Mouse (Mus musculus): ENCODE results near the gene Sat2. TPM values are rescaled to one million over a fixed set of nuclear protein-coding genes. Genes with fewer than 3 reads are reported as not detected.

Sat2 gene
- polyA plus RNA-seq (2015; fragmentation: Nextera tagmentation; extraction: Ambion mirVana) = 17.5 and 18.1 TPM in 2 replicates

DNA sequence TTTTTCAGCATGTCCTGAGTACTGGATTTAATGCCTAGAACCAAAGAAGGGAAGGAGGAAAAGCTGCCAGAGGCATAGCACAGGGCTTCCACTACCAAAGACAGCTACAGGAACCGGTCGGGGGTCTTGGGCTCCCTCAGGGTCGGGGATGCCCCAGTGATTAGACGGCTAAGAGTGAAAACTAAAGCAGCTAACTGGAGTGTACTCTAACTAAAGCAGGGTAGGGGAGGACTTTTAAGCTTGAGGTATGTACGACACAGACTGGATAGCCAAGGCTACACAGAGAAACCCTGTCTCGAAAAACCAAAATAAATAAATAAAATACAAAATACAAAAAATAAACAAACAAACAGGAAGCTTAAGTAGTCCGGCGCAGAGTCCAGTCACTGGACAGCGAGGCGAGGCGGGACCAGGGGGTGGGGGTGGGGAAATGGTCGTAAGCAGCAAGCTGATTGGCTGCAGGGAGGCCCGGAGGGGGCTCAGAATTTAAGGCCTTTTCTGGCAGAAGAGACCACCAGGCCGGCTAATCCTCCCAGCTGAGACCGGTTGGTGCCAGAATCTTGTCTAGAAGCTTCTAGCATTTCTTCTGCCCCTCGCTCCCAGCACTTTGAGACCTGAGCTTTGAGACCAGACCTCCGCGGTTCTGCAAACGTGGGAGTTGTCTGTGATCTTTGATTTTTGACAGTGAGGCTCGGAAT, at the start of gene Sat2:
Sat2 (plus strand) TSS at position 454 of the 698 bp plus-strand sequence.
- Histone ChIP-seq H3K36me3 (no peaks in the 10 kb centered on the region), H3K4me2 (peak within 1 kb of the TSS; percentile 81), H3K9ac (peak within 1 kb of the TSS; percentile 90), H3K27ac (replicated peaks) (peak within 1 kb of the TSS; percentile 70), H3K4me3 (peak within 1 kb of the TSS; percentile 73), H3K27me3 (replicated peaks) (peaks cover 4% of the 10 kb centered on the region; the same call in 1 of the 2 replicates), H3K9me3 (no peaks in the 10 kb centered on the region), H3K4me1 (peaks cover 22% of the 10 kb centered on the region)
- ATAC-seq (ENCODE audit: extremely low read depth, insufficient number of reproducible peaks, low FRiP score, low TSS enrichment) = peak; percentile 75; the same call in 1 of the 2 replicates
- WGBS = 2% methylated on average over 20 of the region's 20 CpGs

DNA sequence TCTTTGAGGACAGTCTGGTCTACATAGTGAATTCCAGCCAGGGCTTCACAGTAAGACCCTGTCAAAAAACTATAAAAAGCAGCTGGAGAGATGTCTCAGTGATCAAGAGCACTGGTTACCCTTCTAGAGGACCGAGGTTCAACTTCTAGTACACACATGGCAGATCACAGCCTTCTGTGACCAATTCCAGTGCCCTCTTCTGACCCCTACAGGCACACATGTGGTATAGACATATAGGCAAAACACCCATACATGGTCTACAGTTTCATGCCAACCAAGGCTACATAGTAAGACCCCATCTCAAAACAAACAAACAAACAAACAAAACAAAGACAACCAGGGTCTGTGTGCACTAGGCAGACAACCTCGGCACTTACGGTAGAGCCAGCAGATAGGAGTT, 46.6 kb upstream of the Sat2 start:
- Histone ChIP-seq H3K4me3 (no peak overlapping the region), H3K27me3 (replicated peaks) (no peaks in the 10 kb centered on the region), H3K36me3 (peaks cover 59% of the 10 kb centered on the region), H3K27ac (replicated peaks) (no peak overlapping the region), H3K4me2 (no peak overlapping the region), H3K9ac (no peak overlapping the region), H3K4me1 (peaks cover 22% of the 10 kb centered on the region), H3K9me3 (no peaks in the 10 kb centered on the region)
- 57% methylated on average over 3 of the region's 3 CpGs for WGBS
- ATAC-seq (ENCODE audit: extremely low read depth, insufficient number of reproducible peaks, low FRiP score, low TSS enrichment) = no peak

DNA sequence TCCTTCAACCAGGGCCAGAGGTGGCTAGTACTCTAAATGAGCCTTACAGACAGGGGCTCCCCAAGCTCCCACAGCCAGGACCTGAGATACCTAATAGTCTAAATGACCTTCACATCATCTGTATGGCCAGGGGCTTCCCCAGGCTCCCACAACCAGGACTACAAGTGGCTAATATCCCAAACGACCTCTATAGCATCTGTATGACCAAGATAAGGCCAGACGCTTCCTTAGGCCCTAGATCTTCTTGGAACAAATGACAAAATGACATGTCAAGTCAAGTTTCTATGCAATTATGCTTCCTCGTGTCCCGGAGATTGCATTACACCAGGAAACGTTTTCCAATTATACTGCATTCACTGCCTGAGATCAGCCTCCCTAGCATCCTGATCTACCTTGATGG, 45.5 kb upstream of the Sat2 start:
- Histone ChIP-seq H3K9ac (peak overlapping the region; percentile 8; the same call in 1 of the 2 replicates), H3K4me3 (no peak overlapping the region), H3K9me3 (no peaks in the 10 kb centered on the region), H3K27me3 (replicated peaks) (no peaks in the 10 kb centered on the region), H3K36me3 (peaks cover 48% of the 10 kb centered on the region), H3K27ac (replicated peaks) (no peak overlapping the region), H3K4me2 (no peak overlapping the region), H3K4me1 (peaks cover 22% of the 10 kb centered on the region)
- ATAC-seq (ENCODE audit: extremely low read depth, insufficient number of reproducible peaks, low FRiP score, low TSS enrichment) = no peak
- 52% methylated on average over 5 of the region's 5 CpGs for WGBS

DNA sequence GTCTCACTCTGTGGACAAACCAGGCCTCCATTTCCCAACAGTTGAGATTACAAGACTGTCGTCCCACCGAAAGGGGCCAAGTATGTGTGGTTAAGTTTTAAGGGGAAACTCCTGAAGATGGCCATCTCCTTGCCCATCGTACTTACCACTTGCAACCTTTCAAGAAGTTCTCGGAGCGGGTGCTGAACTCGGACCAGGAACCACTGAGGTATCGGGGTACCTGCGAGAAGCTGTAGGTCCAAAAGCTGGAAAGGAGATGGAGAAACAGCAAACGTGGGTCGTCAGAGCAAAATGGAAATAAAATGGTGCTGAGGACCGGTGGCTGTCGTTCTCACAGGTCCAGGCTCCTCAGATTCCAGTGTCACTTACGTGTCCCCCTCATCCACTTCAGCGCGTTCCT, 43.5 kb upstream of the Sat2 start:
- 10% methylated on average over 15 of the region's 15 CpGs for WGBS
- peak overlapping the region; percentile 85 for H3K4me3 ChIP-seq
- H3K27me3 ChIP-seq (replicated peaks) = no peaks in the 10 kb centered on the region
- H3K36me3 ChIP-seq = peaks cover 35% of the 10 kb centered on the region
- peak overlapping the region; percentile 70; the same call in 1 of the 2 replicates for H3K27ac ChIP-seq (replicated peaks)
- no peaks in the 10 kb centered on the region for H3K9me3 ChIP-seq
- peaks cover 36% of the 10 kb centered on the region for H3K4me1 ChIP-seq
- no peak for ATAC-seq (ENCODE audit: extremely low read depth, insufficient number of reproducible peaks, low FRiP score, low TSS enrichment)
- peak overlapping the region; percentile 92 for H3K9ac ChIP-seq
- H3K4me2 ChIP-seq = peak overlapping the region; percentile 80

DNA sequence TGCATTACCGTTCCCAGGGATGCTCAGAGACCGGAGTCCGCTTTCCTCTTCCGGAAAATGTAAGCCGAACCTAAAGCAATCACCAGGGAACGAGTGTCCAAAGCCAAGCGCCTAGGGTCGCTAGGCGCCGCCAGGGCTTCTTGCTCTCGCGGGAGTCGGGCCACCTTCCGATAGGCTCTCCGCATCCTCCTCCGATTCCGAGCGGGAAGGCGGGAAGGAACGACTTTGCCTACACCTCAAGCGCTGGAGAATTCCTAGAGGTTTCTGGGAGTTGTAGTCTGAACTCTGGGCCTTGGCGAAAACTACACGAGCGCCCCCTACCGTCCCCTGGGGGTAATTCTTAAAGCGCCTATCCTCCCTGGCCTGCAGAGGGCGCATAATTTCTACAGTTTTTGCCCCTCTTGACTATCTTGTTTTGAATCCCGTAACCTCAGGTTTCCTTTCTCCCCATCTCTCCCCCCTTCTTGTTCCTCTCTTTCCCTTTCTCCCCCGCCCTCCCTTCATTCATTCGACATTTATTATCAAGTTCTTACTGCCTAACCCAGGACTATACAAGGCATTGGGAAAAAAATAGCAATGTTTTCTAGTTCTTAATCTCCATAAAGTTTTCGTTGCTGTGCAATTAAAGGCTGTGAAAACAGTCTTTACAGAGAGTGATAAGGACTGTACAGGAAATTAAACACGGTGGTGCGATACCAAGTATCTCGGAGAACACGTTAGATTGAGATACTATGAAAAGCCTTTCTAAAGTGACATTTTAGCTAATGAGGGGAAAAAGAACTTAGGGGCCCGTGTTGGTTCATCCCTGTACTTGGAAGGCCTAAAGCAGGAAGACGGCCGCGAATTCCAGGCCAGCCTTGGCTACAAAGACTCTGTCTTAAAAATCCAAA, 42.5 kb upstream of the Sat2 start:
- peak overlapping the region; percentile 96 for H3K27ac ChIP-seq (replicated peaks)
- peak overlapping the region; percentile 80 for H3K4me2 ChIP-seq
- no peaks in the 10 kb centered on the region for H3K27me3 ChIP-seq (replicated peaks)
- H3K4me3 ChIP-seq = peak overlapping the region; percentile 85
- WGBS = under 1% methylated on average over 39 of the region's 39 CpGs
- H3K9me3 ChIP-seq = no peaks in the 10 kb centered on the region
- H3K4me1 ChIP-seq = peaks cover 36% of the 10 kb centered on the region
- peak; percentile 84 for ATAC-seq (ENCODE audit: extremely low read depth, insufficient number of reproducible peaks, low FRiP score, low TSS enrichment)
- H3K9ac ChIP-seq = peak overlapping the region; percentile 93
- peaks cover 36% of the 10 kb centered on the region for H3K36me3 ChIP-seq

DNA sequence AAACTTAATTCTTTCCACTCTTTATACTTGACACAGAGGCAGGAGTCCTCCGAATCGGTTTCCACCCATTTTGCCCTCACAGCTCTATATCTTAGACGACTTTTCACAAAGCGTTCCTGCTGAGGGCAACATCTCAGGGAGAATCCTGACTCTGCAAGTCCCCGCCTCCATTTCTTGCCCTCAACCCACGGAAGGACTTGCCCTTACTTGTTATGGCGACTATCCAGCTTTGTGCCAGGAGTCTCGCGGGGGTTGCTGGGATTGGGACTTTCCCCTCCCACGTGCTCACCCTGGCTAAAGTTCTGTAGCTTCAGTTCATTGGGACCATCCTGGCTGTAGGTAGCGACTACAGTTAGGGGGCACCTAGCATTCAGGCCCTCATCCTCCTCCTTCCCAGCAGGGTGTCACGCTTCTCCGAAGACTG, 41.7 kb upstream of the Sat2 start, which contains the start of the genes Wrap53 and Trp53:
Wrap53 (minus strand) TSS at position 165 of the 424 bp plus-strand sequence.
Trp53 (plus strand) TSS at position 269 of the 424 bp plus-strand sequence.
- Histone ChIP-seq H3K9me3 (no peaks in the 10 kb centered on the region), H3K4me2 (peak within 1 kb of the TSS; percentile 80), H3K4me3 (peak within 1 kb of the TSS; percentile 85), H3K4me1 (peaks cover 39% of the 10 kb centered on the region), H3K27me3 (replicated peaks) (no peaks in the 10 kb centered on the region), H3K27ac (replicated peaks) (peak within 1 kb of the TSS; percentile 96), H3K9ac (peak within 1 kb of the TSS; percentile 93), H3K36me3 (peaks cover 39% of the 10 kb centered on the region)
- peak; percentile 25; the same call in 1 of the 2 replicates for ATAC-seq (ENCODE audit: extremely low read depth, insufficient number of reproducible peaks, low FRiP score, low TSS enrichment)
- under 1% methylated on average over 13 of the region's 13 CpGs for WGBS

DNA sequence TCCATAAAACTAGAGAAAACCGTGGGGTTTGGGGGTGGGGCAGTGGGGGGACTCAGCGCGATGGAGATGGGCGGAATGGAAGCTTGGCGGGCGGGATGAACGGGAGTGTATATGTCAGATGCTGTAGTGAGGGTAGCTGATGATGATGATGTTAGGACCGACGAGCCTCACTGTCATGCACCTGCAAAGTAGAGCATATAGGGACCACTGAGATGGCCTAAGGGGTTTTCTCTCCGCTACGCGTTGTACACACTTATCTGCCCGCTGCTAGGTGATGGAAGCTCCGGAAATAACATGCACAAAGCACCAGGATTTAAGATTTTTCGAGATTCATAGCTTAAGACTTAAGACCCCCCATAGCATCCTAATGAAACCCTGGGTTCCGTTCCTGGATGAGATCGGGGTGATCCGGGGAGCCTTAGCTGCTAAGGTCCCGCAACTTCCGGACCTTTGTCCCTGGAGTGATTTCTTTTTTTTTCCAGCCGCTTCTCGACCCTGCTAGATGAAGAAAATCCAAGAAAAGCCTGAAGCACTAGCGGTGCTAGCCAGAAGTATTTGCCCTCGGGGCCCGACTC, 41.2 kb upstream of the Sat2 start:
- no peaks in the 10 kb centered on the region for H3K27me3 ChIP-seq (replicated peaks)
- WGBS = under 1% methylated on average over 25 of the region's 25 CpGs
- no peaks in the 10 kb centered on the region for H3K9me3 ChIP-seq
- peaks cover 38% of the 10 kb centered on the region for H3K36me3 ChIP-seq
- H3K9ac ChIP-seq = peak overlapping the region; percentile 93
- peak overlapping the region; percentile 96 for H3K27ac ChIP-seq (replicated peaks)
- peak overlapping the region; percentile 85 for H3K4me3 ChIP-seq
- ATAC-seq (ENCODE audit: extremely low read depth, insufficient number of reproducible peaks, low FRiP score, low TSS enrichment) = no peak
- H3K4me2 ChIP-seq = peak overlapping the region; percentile 80
- H3K4me1 ChIP-seq = peaks cover 44% of the 10 kb centered on the region

DNA sequence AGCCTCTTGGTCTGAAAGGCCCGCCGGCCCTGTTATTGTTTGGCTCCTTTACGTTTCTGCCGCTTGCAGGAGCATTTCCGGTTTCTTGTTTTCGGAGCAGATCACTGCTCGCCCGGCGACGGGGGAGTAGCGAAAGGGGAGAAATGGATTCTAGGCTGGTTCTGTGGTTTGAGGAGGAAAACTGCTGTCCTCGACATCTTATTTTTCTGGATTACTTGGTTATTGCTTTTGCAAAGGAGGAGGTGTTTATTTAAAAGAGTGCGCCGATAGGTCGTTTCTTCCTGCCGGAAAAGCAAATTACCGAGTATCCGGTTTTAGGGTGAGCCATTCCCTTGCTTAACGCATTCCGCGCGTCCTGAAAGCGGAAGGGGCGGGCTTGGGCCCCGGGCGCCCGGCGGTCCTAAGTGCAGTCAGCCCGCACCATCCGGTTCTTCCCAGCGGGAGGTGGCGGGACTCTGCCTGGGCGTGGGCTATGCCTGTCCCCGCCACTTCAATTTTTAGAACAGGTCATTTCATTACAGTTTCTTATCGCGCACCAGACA, 40.6 kb upstream of the Sat2 start:
- H3K4me1 ChIP-seq = peaks cover 50% of the 10 kb centered on the region
- under 1% methylated on average over 36 of the region's 36 CpGs for WGBS
- peak overlapping the region; percentile 96 for H3K27ac ChIP-seq (replicated peaks)
- no peaks in the 10 kb centered on the region for H3K27me3 ChIP-seq (replicated peaks)
- H3K4me3 ChIP-seq = peak overlapping the region; percentile 85
- peak; percentile 62 for ATAC-seq (ENCODE audit: extremely low read depth, insufficient number of reproducible peaks, low FRiP score, low TSS enrichment)
- H3K9ac ChIP-seq = peak overlapping the region; percentile 93
- H3K36me3 ChIP-seq = peaks cover 34% of the 10 kb centered on the region
- no peaks in the 10 kb centered on the region for H3K9me3 ChIP-seq
- H3K4me2 ChIP-seq = peak overlapping the region; percentile 80

DNA sequence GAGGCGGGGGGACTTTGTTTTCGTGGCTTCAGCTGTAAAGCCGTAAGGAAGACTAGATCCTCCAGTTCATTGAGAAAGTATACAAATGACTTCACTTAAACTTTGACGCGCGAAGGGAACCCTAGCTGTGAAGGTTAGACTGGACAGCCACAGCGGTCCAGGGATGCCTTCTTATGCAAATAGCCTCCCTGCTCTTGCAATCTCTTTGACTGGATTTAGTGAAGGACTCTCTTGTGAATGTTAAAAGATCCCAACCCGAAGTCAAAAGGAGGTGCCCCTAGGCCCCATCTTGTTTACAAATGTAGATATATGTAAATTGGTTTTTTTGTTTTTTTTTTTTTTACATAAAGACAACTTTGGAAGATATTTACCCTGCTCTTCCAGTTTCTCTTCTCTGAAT, 40.0 kb upstream of the Sat2 start:
- Histone ChIP-seq H3K4me1 (peaks cover 48% of the 10 kb centered on the region), H3K4me2 (peak overlapping the region; percentile 80), H3K27me3 (replicated peaks) (no peaks in the 10 kb centered on the region), H3K9ac (peak overlapping the region; percentile 93), H3K27ac (replicated peaks) (peak overlapping the region; percentile 96), H3K9me3 (no peaks in the 10 kb centered on the region), H3K4me3 (peak overlapping the region; percentile 85), H3K36me3 (peaks cover 35% of the 10 kb centered on the region)
- WGBS = 1% methylated on average over 8 of the region's 8 CpGs
- ATAC-seq (ENCODE audit: extremely low read depth, insufficient number of reproducible peaks, low FRiP score, low TSS enrichment) = no peak

DNA sequence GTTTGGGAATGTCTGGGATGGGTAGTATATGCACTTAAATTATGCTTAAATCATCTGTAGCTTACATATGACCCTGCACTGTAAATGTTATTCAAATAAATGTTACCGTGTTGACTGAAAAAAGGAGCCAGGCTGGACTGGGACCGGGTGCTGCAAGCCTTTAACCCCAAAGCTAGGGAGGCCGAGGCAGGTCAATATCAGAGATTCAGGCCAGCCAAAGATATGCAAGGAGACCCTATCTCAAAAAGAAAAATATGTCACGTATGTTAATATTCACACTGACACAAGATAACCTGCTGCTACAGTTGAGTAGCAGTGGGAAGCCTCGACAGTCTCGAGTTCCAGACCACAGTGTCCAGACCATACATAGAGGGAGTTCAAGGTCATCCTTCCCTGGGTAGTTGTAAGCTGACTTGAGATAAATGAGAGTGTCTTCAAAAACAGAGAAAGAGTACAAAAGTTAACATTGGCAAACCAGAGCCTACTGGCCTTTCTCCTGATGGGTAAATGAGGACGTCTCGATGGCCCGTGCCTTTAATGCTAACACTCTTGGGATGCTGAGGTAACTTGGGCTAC, 39.5 kb upstream of the Sat2 start:
- H3K4me3 ChIP-seq = peak overlapping the region; percentile 85
- peak overlapping the region; percentile 96; the same call in 1 of the 2 replicates for H3K27ac ChIP-seq (replicated peaks)
- H3K36me3 ChIP-seq = peaks cover 35% of the 10 kb centered on the region
- WGBS = 55% methylated on average over 9 of the region's 9 CpGs
- no peaks in the 10 kb centered on the region for H3K27me3 ChIP-seq (replicated peaks)
- ATAC-seq (ENCODE audit: extremely low read depth, insufficient number of reproducible peaks, low FRiP score, low TSS enrichment) = no peak
- no peaks in the 10 kb centered on the region for H3K9me3 ChIP-seq
- peak overlapping the region; percentile 93 for H3K9ac ChIP-seq
- peak overlapping the region; percentile 80 for H3K4me2 ChIP-seq
- peaks cover 43% of the 10 kb centered on the region for H3K4me1 ChIP-seq

Data from heart, embryonic 13.5 days (tissue).